Mouse (Mus musculus): Measurements from ENCODE around the gene Igsf23. TPM values are rescaled to one million over a fixed set of nuclear protein-coding genes. Genes with fewer than 3 reads are reported as not detected.
"Not testable (repeated sequence)": the region's sequence is repeated elsewhere in the genome, so short reads cannot be mapped to it uniquely, and the experiment has no call there.

Igsf23 gene
- 1 to 10 TPM; 1.3 to 1.6 TPM for total RNA-seq (2021)
- long read RNA-seq, experiment 1, partial matches to known transcripts: 0 of 1 reads
- long read RNA-seq, experiment 1, other reads (novel, unspliced or antisense): 0 of 1 reads
- long read RNA-seq, experiment 2: 0 reads

GRCm38 (mm10) chr7:19950589-19950988, at the start of gene Igsf23:
Gene Igsf23, minus strand, starts transcription at chr7:19950756.
- no peak for DNase-seq
- intact Hi-C loops (cut with DNase I): no loop called here

- DNase-seq; intact Hi-C loops (cut with DNase I): not testable (repeated sequence)
These were observed 46.2 kb upstream of the Igsf23 start for GRCm38 (mm10) chr7:19996721-19997120.

GRCm38 (mm10) chr7:19991165-19991564, 40.6 kb upstream of the Igsf23 start, which contains the start of gene Nlrp9b:
Gene Nlrp9b, plus strand, starts transcription at chr7:19991465.
- DNase-seq; intact Hi-C loops (cut with DNase I): not testable (repeated sequence)

- intact Hi-C loops (cut with DNase I): no loop called here
- no peak for DNase-seq
These were observed 21.0 kb upstream of the Igsf23 start for GRCm38 (mm10) chr7:19971516-19971915.

- DNase-seq: no peak
- intact Hi-C loops (cut with DNase I): no loop called here
These were observed 19.6 kb upstream of the Igsf23 start for GRCm38 (mm10) chr7:19970196-19970595.

GRCm38 (mm10) chr7:19969541-19970090, 19.1 kb upstream of the Igsf23 start:
- no peak for DNase-seq
- intact Hi-C loops (cut with DNase I): no loop called here

GRCm38 (mm10) chr7:19969106-19969505, 18.6 kb upstream of the Igsf23 start:
- no peak for DNase-seq

GRCm38 (mm10) chr7:19964985-19965579, 14.5 kb upstream of the Igsf23 start, which contains the start of gene Ceacam20:
Gene Ceacam20, plus strand, starts transcription at chr7:19965412.
- intact Hi-C loops (cut with DNase I): no loop called here
- DNase-seq: no peak

More at GRCm38 (mm10) chr7:19969106-19969505, 18.6 kb upstream of the Igsf23 start:
- intact Hi-C loops (cut with DNase I): no loop called here

GRCm38 (mm10) chr7:19962423-19962822, 11.9 kb upstream of the Igsf23 start:
- DNase-seq: no peak
- intact Hi-C loops (cut with DNase I): no loop called here

GRCm38 (mm10) chr7:19956341-19956781, 5.8 kb upstream of the Igsf23 start:
- intact Hi-C loops (cut with DNase I): loop anchor here (1.0 to 2.0 kb wide), 2 partner anchors 46 to 80 kb away; no protein-coding TSS in a partner anchor
- peak; percentile 88 to 94 for DNase-seq

GRCm38 (mm10) chr7:19955861-19956260, 5.3 kb upstream of the Igsf23 start:
- no peak for DNase-seq
- intact Hi-C loops (cut with DNase I): loop anchor here (1.0 to 2.0 kb wide), 2 partner anchors 46 to 79 kb away; no protein-coding TSS in a partner anchor

GRCm38 (mm10) chr7:19953054-19953453, 2.5 kb upstream of the Igsf23 start:
- no peak for DNase-seq
- intact Hi-C loops (cut with DNase I): no loop called here

- intact Hi-C loops (cut with DNase I): loop anchor here (1.0 kb wide), 1 partner anchor 42 kb away; no protein-coding TSS in a partner anchor
- no peak for DNase-seq
These were observed 1.9 kb upstream of the Igsf23 start for GRCm38 (mm10) chr7:19952320-19952986.

GRCm38 (mm10) chr7:19949996-19950395, 560 bp downstream of the Igsf23 start:
- no peak for DNase-seq
- intact Hi-C loops (cut with DNase I): no loop called here

- no peak for DNase-seq
- intact Hi-C loops (cut with DNase I): no loop called here
These were observed 1.6 kb downstream of the Igsf23 start for GRCm38 (mm10) chr7:19948956-19949355.

- intact Hi-C loops (cut with DNase I): no loop called here
These were observed 4.6 kb downstream of the Igsf23 start for GRCm38 (mm10) chr7:19945821-19946515.

GRCm38 (mm10) chr7:19945201-19945600, 5.4 kb downstream of the Igsf23 start:
- intact Hi-C loops (cut with DNase I): no loop called here
- DNase-seq: no peak

More at GRCm38 (mm10) chr7:19945821-19946515, 4.6 kb downstream of the Igsf23 start:
- DNase-seq: no peak

GRCm38 (mm10) chr7:19944709-19945108, 5.8 kb downstream of the Igsf23 start:
- DNase-seq: no peak
- intact Hi-C loops (cut with DNase I): no loop called here

GRCm38 (mm10) chr7:19940256-19940655, 10.3 kb downstream of the Igsf23 start:
- intact Hi-C loops (cut with DNase I): no loop called here
- DNase-seq: peak; percentile 35 to 44

- DNase-seq: peak; percentile 90 to 92
- intact Hi-C loops (cut with DNase I): no loop called here
These were observed 10.9 kb downstream of the Igsf23 start for GRCm38 (mm10) chr7:19939555-19940235.
